ENCODE assay signal across 9 mouse cellular contexts in genomic region chr2:172226945-172227344, GRCm38 (mm10). TPM values are rescaled to one million over a fixed set of nuclear protein-coding genes. Genes with fewer than 3 reads are reported as not detected.
DNase-seq lines count a peak whose midpoint lies in the region; ATAC-seq and TF ChIP-seq lines count a peak whose summit lies in the region.
"Had no signal": no experiment of that assay in that cellular context is flagged by ENCODE, and none has a peak within 500 bp of the region (broad histone marks: within the 10 kb centered on the region; RNA-seq: fewer than 3 reads in every experiment).

No protein-coding gene starts in this region.

- peaks cover 20% of the 10 kb centered on the region for H3K27me3 ChIP-seq in heart, embryonic 12.5 days (replicated peaks)
- H3K27me3 ChIP-seq in heart, postnatal 0 days (ENCODE audit: control insufficient read depth, insufficient read depth, low read length) = 0 out of 2 replicates have a peak, but pooled peaks cover 5% of the 10 kb centered on the region
- no peaks in the 10 kb centered on the region for H3K27me3 ChIP-seq in neural tube, embryonic 14.5 days (ENCODE audit: control insufficient read depth, insufficient read depth, low read length)
- peaks cover 6% of the 10 kb centered on the region; the same call in 1 of the 2 replicates for H3K27me3 ChIP-seq in limb, embryonic 10.5 days (ENCODE audit: low read depth, poor library complexity, severe bottlenecking)

- H3K27ac ChIP-seq in heart, embryonic 12.5 days (ENCODE audit: poor library complexity, severe bottlenecking) = no peak overlapping the region
- H3K27ac ChIP-seq in heart, postnatal 0 days (ENCODE audit: low read depth) = no peak overlapping the region
- no peak overlapping the region for H3K27ac ChIP-seq in left cerebral cortex, adult 2 months
- no peak overlapping the region for H3K27ac ChIP-seq in neural tube, embryonic 14.5 days (ENCODE audit: low read depth, low read length)
- H3K27ac ChIP-seq in limb, embryonic 10.5 days = no peak overlapping the region

- H3K4me3 ChIP-seq in heart, embryonic 12.5 days = no peak overlapping the region
- no peak overlapping the region for H3K4me3 ChIP-seq in heart, postnatal 0 days (ENCODE audit: low read depth, low read length)
- no peak overlapping the region for H3K4me3 ChIP-seq in left cerebral cortex, adult 2 months
- no peak overlapping the region for H3K4me3 ChIP-seq in neural tube, embryonic 14.5 days (ENCODE audit: low read depth, low read length)
- H3K4me3 ChIP-seq in limb, embryonic 10.5 days = no peak overlapping the region

- DNase-seq in heart, adult 9 months (ENCODE audit: low spot score in 2 of 2) = no peak
- DNase-seq in brain, adult 2 months (ENCODE audit: low read depth, low spot score) = peak; percentile 84
- DNase-seq in heart, postnatal 0 days (ENCODE audit: low spot score) = peak; percentile 38
- DNase-seq in left cerebral cortex, adult 2 months (ENCODE audit: extremely low spot score in 1 of 2, low spot score in 2 of 2) = peak; percentile 60 to 67
- DNase-seq in limb, embryonic 10.5 days (ENCODE audit: low spot score) = no peak

- H3K9ac ChIP-seq in heart, embryonic 12.5 days = no peak overlapping the region
- H3K9ac ChIP-seq in heart, postnatal 0 days (replicated peaks; ENCODE audit: low read depth, low read length) = no peak overlapping the region
- H3K9ac ChIP-seq in neural tube, embryonic 14.5 days (replicated peaks; ENCODE audit: low read depth, low read length) = no peak overlapping the region

- no peak for TF ChIP-seq EP300 in heart, postnatal 0 days (IDR thresholded peaks at IDR 0.05; ENCODE audit: low read depth)

- peak; percentile 79 for TF ChIP-seq CTCF in heart, postnatal 0 days (IDR thresholded peaks at IDR 0.05; ENCODE audit: low read depth)
- TF ChIP-seq CTCF in left cerebral cortex, adult 2 months (IDR thresholded peaks at IDR 0.05) = peak; percentile 80

- H3K4me1 ChIP-seq in heart, embryonic 12.5 days (replicated peaks) = peaks cover 24% of the 10 kb centered on the region
- H3K4me1 ChIP-seq in heart, postnatal 0 days (ENCODE audit: control insufficient read depth, insufficient read depth) = 0 out of 2 replicates have a peak, but pooled peaks cover 10% of the 10 kb centered on the region
- no peaks in the 10 kb centered on the region for H3K4me1 ChIP-seq in neural tube, embryonic 14.5 days (ENCODE audit: control insufficient read depth, insufficient read depth, low read length)
- H3K4me1 ChIP-seq in limb, embryonic 10.5 days = peaks cover 15% of the 10 kb centered on the region

- H3K36me3 ChIP-seq in heart, embryonic 12.5 days = no peaks in the 10 kb centered on the region
- H3K36me3 ChIP-seq in heart, postnatal 0 days (replicated peaks; ENCODE audit: control insufficient read depth, insufficient read depth, low read length) = no peaks in the 10 kb centered on the region
- no peaks in the 10 kb centered on the region for H3K36me3 ChIP-seq in neural tube, embryonic 14.5 days (ENCODE audit: control insufficient read depth, insufficient read depth, low read length)
- H3K36me3 ChIP-seq in limb, embryonic 10.5 days = no peaks in the 10 kb centered on the region

- ATAC-seq in heart, embryonic 12.5 days (ENCODE audit: insufficient number of reproducible peaks, low FRiP score) = peak; percentile 43; the same call in 1 of the 2 replicates
- ATAC-seq in heart, postnatal 0 days (ENCODE audit: insufficient read depth, low read depth) = peak; percentile 59; the same call in 1 of the 2 replicates
- ATAC-seq in neural tube, embryonic 14.5 days (ENCODE audit: low read depth) = peak; percentile 78; the same call in 1 of the 2 replicates
- ATAC-seq in monocyte, adult 5-6 weeks (replicated peaks; ENCODE audit: insufficient number of reproducible peaks, low FRiP score, low TSS enrichment, poor library complexity, severe bottlenecking) = no peak

- WGBS in heart, embryonic 12.5 days = 30% methylated on average over 7 of the region's 7 CpGs
- 25% methylated on average over 7 of the region's 7 CpGs for WGBS in heart, postnatal 0 days
- WGBS in neural tube, embryonic 14.5 days = 42% methylated on average over 7 of the region's 7 CpGs
- 50% methylated on average over 7 of the region's 7 CpGs for WGBS in limb, embryonic 10.5 days

- no peak overlapping the region for H3K4me2 ChIP-seq in heart, embryonic 12.5 days
- H3K4me2 ChIP-seq in heart, postnatal 0 days (ENCODE audit: low read depth, low read length) = no peak overlapping the region
- H3K4me2 ChIP-seq in neural tube, embryonic 14.5 days (ENCODE audit: low read depth, low read length) = no peak overlapping the region

- intact Hi-C loops in left cerebral cortex, adult 2 months (cut with DNase I) = loop anchor here (1.0 to 10.0 kb wide), 3 partner anchors 102 to 548 kb away; partner anchors contain the start of gene Rtf2

- 0 out of 2 replicates have a peak, but pooled peaks cover 2% of the 10 kb centered on the region for H3K9me3 ChIP-seq in heart, embryonic 12.5 days (replicated peaks)
- no peaks in the 10 kb centered on the region for H3K9me3 ChIP-seq in heart, postnatal 0 days (replicated peaks; ENCODE audit: control insufficient read depth, low read length)
- H3K9me3 ChIP-seq in neural tube, embryonic 14.5 days (ENCODE audit: control insufficient read depth, low read length) = no peaks in the 10 kb centered on the region
- no peaks in the 10 kb centered on the region for H3K9me3 ChIP-seq in limb, embryonic 10.5 days (replicated peaks)

RNA-seq across cellular contexts. Expression of gene Mc3r, which starts 21.3 kb away (rescaled TPM):
- not detected in 2 replicates for polyA plus RNA-seq in heart, embryonic 12.5 days (2016; fragmentation: Nextera tagmentation; extraction: Ambion mirVana)
- total RNA-seq in heart, postnatal 0 days (2014; rRNA removed; ENCODE audit: low replicate concordance) = not detected in 2 replicates
- not detected in 2 replicates for polyA plus RNA-seq in heart, postnatal 0 days (2015; fragmentation: Nextera tagmentation; extraction: Ambion mirVana)
- total RNA-seq in left cerebral cortex, adult 2 months (2021) = under 1 TPM; 0.29 to 0.37 TPM
- 0.12 TPM in 1 of 2 replicates, not detected in the other for polyA plus RNA-seq in neural tube, embryonic 14.5 days (2014; fragmentation: Nextera tagmentation; extraction: Ambion mirVana)
- polyA plus RNA-seq in limb, embryonic 10.5 days (2016; fragmentation: Nextera tagmentation; extraction: Ambion mirVana) = not detected in 2 replicates
- total RNA-seq in monocyte, adult 5-6 weeks (2017) = not detected in 3 replicates
- total RNA-seq: hematopoietic stem cell, adult 5-6 weeks had no signal

Comparison
In these comparisons a context has a peak if more than half of its experiments do, and no peak if none do; other contexts are left out.
1. DNase-seq: peak in brain, adult 2 months (single experiment), heart, postnatal 0 days (single experiment) and left cerebral cortex, adult 2 months (2 of 2); none in heart, adult 9 months (0 of 2) and limb, embryonic 10.5 days (single experiment).